Mouse (Mus musculus) mesoderm, embryonic 11.5 days (tissue): ENCODE results near the gene B4galt1.
"Not testable (repeated sequence)": the region's sequence is repeated elsewhere in the genome, so short reads cannot be mapped to it uniquely, and the experiment has no call there.

Experiments used
- DNase-seq: peaks from one replicate; pipeline ENCODE4 v3.0.0-alpha.2; 2012; ENCODE audit warnings: low read depth, low spot score

B4galt1 gene

GRCm38 (mm10) chr4:40819151-40819550 is 34.7 kb downstream of the B4galt1 start:
- no peak for DNase-seq

DNA sequence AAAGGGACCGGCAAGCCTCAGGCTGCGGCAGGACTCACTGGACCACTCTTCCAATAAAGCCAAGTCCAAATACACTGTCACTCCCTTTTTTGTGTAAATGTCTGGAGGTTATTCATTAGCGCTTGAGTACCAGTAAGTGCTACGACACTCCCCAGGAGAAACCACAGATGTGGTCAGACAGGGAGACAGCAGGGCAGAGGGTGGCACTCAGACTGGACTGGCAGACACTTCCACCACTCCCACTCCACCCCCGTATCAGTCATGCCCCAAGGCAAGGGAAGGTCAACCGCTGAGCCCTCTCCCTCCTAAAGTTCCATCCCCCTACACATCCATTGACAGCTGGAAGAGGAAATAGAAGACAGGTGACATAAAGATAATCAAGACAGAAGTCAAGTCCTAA is 35.4 kb downstream of the B4galt1 start:
- no peak for DNase-seq

DNA sequence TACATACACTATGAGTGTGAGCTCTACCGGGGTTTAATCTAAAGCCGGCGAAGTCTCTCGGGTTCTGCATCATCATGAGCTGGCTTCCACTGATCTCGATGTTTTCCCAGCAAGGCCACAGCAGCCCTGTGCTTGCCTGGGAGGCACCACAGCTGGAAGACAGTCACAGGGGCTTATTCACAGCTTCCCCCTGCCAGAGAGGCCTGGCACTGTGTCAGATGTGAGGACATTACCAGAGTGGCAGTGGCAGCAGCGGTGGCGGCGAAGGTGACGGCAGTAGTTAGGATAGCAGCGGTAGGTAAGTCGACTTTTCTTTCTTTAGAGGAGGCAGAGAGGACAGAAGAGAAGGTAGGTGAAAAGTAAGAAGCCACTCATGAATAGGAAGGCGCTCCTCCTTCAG is 35.9 kb downstream of the B4galt1 start:
- DNase-seq = no peak

DNA sequence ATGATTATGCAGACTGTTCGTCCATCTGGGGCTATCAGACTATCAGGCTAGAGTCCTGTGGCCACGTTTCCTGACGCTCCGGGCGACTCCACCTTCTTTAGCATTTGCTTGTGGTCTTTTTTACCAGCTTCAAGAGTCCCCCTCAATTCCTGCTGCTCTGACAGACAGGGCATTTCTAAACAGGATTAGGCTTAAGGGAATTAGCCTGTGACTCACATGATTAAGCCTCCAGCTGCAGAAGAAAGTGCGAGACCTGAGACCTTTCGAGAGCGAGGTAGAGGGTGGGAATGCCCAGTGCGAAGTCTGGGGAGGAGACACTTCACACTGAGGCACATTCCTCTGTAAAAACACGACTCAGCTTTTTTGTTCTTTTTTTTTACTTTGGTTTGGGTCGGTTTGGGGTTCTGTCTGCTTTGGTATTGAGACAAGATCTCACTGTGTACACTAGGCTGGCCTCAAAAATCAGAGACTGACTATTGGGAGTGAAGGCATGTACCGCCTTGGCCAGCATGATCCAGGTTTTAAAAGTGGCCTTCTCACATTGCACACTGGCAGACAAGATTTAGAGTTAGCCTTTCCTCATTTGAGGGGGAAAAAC is 37.9 kb downstream of the B4galt1 start:
- DNase-seq = no peak

- DNase-seq = no peak
Measured at GRCm38 (mm10) chr4:40815120-40815519, 38.7 kb downstream of the B4galt1 start.

- DNase-seq = no peak
Measured at GRCm38 (mm10) chr4:40814359-40814758, 39.4 kb downstream of the B4galt1 start.

GRCm38 (mm10) chr4:40812891-40813290 is 40.9 kb downstream of the B4galt1 start:
- DNase-seq = no peak

DNA sequence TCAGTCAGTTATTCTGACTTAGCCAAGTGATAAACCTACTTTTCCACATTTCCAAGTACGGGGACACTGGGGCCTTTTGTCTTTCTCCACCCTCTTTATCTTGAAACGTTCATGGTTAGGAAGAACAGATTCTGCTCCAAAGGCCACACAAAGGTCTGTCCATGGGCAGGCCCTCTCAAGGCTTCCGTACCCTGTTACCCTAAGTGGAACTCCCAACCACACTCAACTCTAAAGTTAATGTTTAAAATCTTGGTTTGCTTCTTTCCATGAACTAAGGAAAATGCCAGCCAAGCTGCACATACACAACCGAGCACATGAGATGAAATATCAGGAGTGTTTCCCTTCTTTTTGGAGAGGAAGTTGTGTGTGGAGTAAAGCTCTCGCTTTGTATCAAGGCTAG is 43.3 kb downstream of the B4galt1 start:
- no peak for DNase-seq

GRCm38 (mm10) chr4:40807382-40807781 is 46.4 kb downstream of the B4galt1 start:
- no peak for DNase-seq

DNA sequence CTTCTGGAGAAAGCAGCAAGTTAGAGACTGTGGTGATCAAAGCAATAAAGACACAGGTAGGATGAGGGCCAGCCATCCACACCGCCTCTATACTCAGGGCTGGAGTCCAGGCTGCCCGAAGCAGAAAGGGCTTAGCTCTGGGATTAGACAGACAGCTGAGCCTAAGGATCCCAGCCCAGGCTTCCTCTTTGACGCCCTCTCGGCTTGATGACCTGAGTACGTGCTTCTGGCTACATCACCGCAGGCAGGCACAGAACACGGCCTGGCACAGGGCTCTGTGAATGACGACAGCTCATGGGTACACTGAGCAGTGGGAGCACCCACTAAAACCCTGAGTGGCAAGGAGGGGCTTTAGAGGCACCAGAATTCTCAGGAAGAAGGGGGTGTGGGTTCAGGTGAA is 48.4 kb downstream of the B4galt1 start:
- no peak for DNase-seq

DNA sequence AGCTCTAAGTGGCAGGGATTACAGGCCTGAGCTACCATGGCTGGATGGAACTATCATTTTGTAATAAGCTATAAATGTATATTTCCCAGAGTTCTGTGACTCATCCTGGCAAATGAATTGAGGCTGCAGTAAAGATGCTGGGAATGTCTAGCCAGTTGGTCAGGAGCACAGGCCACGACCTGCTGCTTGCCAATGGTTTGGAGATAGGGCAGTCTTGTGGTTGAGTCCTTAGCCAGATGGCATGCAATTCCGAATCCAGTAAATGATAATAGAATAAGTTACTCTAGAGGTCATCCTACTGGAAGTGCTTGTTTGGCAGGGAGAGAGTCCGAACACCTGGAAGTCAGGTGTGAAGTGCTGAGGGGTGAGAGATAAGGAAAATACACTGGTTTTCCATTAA is 51.0 kb downstream of the B4galt1 start:
- DNase-seq = no peak

DNA sequence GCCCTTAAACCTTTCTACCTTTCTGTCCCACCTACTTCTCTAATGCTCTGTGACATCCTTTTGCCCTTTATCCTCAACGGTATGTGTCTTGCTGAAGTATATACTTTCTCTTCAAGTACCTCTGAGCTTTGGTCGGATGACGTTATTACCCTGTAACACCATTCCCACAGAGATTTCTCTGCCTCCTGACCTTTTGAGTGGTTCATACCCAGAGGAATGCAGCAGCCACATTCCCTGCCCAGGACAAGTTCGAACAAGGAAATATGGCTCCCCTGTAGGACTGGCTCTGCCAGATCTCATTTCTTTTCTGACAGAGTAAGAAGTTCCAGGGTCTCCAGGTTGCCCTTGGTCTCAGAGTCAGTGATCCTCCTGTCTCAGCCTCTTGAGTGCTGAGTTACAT is 51.9 kb downstream of the B4galt1 start:
- DNase-seq = no peak

- DNase-seq = no peak
Measured at GRCm38 (mm10) chr4:40800873-40801272, 52.9 kb downstream of the B4galt1 start.

- DNase-seq = not testable (repeated sequence)
Measured at GRCm38 (mm10) chr4:40798833-40799555, 54.8 kb downstream of the B4galt1 start.

DNA sequence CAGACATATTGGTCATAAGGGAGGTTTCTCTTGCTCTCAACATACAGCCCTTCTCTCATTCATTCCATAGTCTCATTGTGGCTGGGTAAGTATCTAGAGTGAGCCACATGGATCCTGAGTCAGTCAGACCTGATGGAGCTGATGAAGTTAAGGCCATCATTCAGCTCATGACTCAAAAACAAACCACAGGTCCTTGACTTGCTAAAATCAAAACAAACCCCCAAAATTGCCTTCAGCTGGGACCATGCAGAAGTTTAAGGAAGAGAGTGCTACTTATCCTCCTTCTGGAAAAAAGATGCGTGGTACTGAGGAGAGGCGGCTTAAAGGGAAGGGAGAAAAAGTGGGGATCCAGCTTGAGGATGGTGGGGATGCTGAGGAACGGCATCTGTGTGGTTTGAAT is 58.0 kb downstream of the B4galt1 start:
- DNase-seq = no peak

DNA sequence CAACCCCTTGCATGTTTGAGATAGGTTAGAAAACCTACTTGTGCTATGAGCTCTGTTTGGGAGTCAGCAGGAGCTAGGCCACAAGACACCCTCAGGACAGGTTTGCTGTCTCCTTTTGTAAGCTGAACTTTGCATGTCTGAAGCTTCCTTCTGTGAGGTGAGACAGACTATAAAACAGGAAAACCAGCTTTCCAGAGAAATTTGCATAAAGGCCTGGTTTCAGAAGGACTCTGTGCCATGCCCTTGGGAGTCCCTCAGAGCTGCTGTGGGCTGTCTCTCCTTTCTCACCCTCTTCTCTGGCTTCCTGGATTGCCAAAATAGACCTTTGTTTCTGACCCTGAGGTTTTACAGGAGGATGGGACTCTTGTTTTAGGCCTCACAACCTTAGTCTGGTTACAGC is 59.5 kb downstream of the B4galt1 start:
- no peak for DNase-seq

DNA sequence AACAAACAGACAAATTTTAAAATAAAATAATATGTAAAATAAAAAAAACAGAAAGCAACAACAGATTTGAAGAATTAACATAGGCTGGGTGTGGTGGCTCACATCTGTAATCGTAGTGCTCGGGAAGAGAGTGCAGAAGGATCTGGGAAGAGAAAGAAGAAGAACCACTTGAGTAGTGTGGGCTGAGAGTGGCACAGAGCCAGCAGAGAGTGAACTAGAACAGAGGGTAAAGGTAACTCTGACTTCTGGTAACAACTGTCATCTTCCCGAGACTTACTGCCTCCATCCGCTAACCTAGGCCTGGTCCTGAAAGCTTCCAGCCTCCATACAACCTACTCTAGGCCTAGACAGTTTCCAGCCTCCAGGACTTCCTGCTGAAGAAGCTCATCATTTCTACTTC is 62.6 kb downstream of the B4galt1 start:
- DNase-seq = no peak

DNA sequence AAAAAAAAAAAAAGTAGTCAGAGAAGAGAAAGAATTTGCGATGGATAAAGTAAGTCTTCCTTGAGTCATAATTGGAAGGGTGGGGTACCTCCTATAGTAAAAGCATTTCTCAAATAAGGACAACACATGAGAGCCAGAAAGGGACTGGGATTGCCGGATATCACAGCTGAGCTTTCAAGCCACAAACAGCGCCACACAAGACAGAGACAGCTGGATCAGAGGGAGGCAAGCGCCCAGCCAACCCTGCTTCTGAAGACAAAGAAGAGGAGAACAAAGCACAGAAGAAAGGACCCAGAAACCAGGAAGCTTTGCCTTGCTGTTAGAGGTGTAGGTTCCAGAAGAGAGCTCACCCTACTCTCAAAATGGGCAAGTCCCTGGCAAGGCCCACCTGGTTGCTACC is 67.2 kb downstream of the B4galt1 start:
- no peak for DNase-seq

- DNase-seq = no peak
Measured at GRCm38 (mm10) chr4:40785620-40786166, 68.1 kb downstream of the B4galt1 start.

DNA sequence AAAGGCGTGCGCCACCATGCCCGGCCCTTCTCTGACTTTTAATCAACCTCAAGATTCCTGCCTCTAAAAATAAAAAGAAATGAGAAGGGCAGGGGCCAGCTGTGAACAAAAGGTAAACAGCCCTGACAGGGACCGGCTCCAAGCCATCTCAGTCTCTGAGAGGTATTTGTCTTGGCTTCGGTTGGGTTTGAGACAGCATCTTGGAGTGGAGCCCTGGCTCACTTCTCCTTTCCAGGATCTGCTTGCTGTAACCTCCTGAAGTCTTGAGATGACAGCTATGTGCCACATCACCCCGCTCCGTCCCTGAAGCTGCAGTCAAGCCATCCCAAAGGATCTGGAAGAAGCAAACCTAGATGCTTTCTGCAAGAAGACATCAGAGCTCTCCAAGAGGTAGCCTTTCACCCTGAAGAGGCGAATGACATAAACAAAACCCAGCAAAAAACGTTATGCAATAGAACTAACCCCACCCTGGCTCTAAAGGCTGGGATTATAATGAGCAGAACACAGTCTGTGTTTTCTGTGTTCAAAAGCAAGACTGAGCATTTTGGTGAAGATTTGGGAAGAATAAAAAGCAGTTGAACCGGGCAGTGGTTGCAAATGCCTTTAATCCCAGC is 69.1 kb downstream of the B4galt1 start:
- no peak for DNase-seq

- no peak for DNase-seq
Measured at GRCm38 (mm10) chr4:40783049-40783448, 70.8 kb downstream of the B4galt1 start.

- no peak for DNase-seq
Measured at GRCm38 (mm10) chr4:40781797-40782495, 71.9 kb downstream of the B4galt1 start.
